Mouse (Mus musculus) small intestine, adult 2 months (tissue): ENCODE measurements around the gene Adcy4. TPM values are rescaled to one million over a fixed set of nuclear protein-coding genes. Genes with fewer than 3 reads are reported as not detected.

Source experiments
- H3K27ac ChIP-seq: fragments of 200-500 bp; 2 replicates; pipeline ENCODE4 v1.5.1; 2012; ENCODE audit warnings: low read depth, low read length, control low read depth, inconsistent platforms; ENCODE audit not compliant: insufficient read depth
- H3K27me3 ChIP-seq: fragments of 200-500 bp; 2 replicates; pipeline ENCODE4 v1.6.1; 2012; ENCODE audit warnings: mild to moderate bottlenecking, moderate library complexity, low read length, inconsistent platforms; ENCODE audit not compliant: control insufficient read depth, insufficient read depth
- H3K36me3 ChIP-seq: fragments of 200-500 bp; 2 replicates; pipeline ENCODE4 v1.6.1; 2012; ENCODE audit warnings: mild to moderate bottlenecking, low read length, control low read depth, inconsistent platforms; ENCODE audit not compliant: control insufficient read depth, insufficient read depth
- H3K4me1 ChIP-seq: fragments of 200-500 bp; 2 replicates; pipeline ENCODE4 v1.6.1; 2012; ENCODE audit warnings: low read length, inconsistent platforms, mixed read lengths; ENCODE audit not compliant: control insufficient read depth, insufficient read depth, insufficient read length
- H3K4me3 ChIP-seq: fragments of 200-500 bp; 2 replicates; pipeline ENCODE4 v1.5.1; 2012; ENCODE audit warnings: low read depth, mild to moderate bottlenecking, control low read depth, inconsistent platforms, low read length, moderate library complexity
- CTCF ChIP-seq: fragments of 200-500 bp; IDR thresholded peaks from 2 replicates; pipeline ENCODE4 v1.5.1; 2012; ENCODE audit warnings: low read depth, mild to moderate bottlenecking, control low read depth, inconsistent platforms, low read length, moderate library complexity, mixed read lengths; ENCODE audit not compliant: insufficient replicate concordance, insufficient read length; ENCODE audit errors: extremely low read depth
- POLR2A ChIP-seq: fragments of 200-500 bp; IDR thresholded peaks from 2 replicates; pipeline ENCODE4 v1.6.1; 2012; ENCODE audit warnings: low read depth, mild to moderate bottlenecking, control low read depth, inconsistent platforms, low read length, moderate library complexity
- WGBS: fragments of 180-500 bp; shearing (Covaris S2); methylation state at CpG from one replicate; pipeline ENCODE4 v1.1.7; 2018; 5-methylcytosine and 5-hydroxymethylcytosine counted together
- polyA plus RNA-seq: library from polyadenylated mRNA; depleted of rRNA; stranded (reverse); fragments of >200 nt; gene quantifications from 2 replicates; pipeline ENCODE4 v1.2.3, GENCODE M21; 2012

Gene Adcy4
- polyA plus RNA-seq, 1 experiment: 6.1 TPM

DNA sequence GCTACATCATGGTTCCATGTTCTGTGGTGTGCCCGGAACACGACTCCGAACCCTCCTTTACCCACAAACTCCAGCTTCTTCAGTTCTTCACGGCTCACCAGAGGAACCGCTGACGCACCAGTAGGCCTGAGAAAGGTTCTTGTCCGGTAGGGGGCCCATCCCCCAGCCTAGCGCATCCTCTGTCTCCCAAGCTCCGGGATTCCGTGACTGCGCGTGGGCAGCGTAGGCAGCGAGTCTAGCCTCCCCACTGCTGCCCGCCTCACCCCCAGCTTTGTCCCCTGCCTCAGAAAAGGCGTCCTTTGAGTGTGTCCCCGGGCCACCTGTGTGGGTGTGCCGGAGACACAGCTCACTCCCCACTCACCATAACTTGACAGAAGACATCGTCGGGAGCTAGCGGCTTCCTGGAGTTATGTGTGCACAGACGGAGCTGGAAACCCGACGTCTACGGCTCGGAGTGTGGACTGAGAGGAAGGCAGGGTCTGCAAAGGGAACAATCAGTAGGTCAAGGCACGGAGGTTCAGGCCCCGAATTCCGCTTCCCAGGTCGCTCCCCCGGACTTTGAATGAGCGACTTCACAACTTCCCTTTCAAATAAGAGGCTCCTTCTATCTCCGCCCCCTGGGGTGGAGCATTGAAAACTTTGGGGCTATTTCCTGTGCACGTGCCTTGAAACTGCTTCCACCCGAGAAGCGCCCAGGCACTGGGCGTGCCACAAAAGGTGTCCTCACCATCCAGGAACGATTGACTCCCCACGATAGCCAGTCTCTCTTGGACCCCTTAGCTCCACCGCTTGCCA, 4.6 kb upstream of the Adcy4 start, which contains the start of gene Ripk3:
Gene Ripk3, minus strand, starts transcription at position 610 of the 795 bp plus-strand sequence.
- Histone ChIP-seq H3K27ac (no peak within 1 kb of the TSS), H3K4me3 (peak within 1 kb of the TSS; percentile 71)
- WGBS: 4% methylated on average over 40 of the region's 40 CpGs

DNA sequence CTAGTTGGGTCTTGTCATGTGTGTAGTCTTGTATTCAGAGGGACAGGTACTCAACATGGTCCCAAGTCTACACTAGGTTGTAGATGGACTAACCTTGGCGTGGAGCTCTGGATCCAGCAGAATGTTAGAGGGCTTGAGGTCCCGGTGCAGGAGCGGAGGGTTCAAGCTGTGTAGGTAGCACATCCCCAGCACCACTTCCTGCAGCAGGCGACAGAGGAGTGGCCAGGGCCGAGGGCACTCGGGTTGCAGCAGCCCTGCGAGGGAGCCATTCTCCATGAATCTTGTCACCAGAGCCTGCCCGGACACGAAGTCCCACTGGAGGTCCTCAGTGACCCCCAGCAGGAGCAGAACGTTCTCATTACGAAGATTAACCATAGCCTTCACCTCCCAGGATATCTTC, 3.8 kb upstream of the Adcy4 start:
- H3K36me3 ChIP-seq: peaks cover 11% of the 10 kb centered on the region; the same call in 1 of the 2 replicates
- H3K27me3 ChIP-seq: no peaks in the 10 kb centered on the region
- TF ChIP-seq POLR2A: no peak
- no peak for TF ChIP-seq CTCF
- H3K4me1 ChIP-seq: peaks cover 6% of the 10 kb centered on the region
- H3K27ac ChIP-seq: no peak overlapping the region
- 62% methylated on average over 11 of the region's 11 CpGs for WGBS
- H3K4me3 ChIP-seq: peak overlapping the region; percentile 71

More for the DNA sequence above, 4.6 kb upstream of the Adcy4 start, which contains the start of gene Ripk3:
- no peaks in the 10 kb centered on the region for H3K27me3 ChIP-seq
- H3K4me1 ChIP-seq: peaks cover 9% of the 10 kb centered on the region
- H3K36me3 ChIP-seq: peaks cover 11% of the 10 kb centered on the region; the same call in 1 of the 2 replicates
- no peak for TF ChIP-seq CTCF
- peak; percentile 82; the same call in 1 of the 2 replicates for TF ChIP-seq POLR2A

- H3K4me1 ChIP-seq: peaks cover 6% of the 10 kb centered on the region
- no peaks in the 10 kb centered on the region for H3K27me3 ChIP-seq
- no peak overlapping the region for H3K4me3 ChIP-seq
- 72% methylated on average over 6 of the region's 6 CpGs for WGBS
- H3K27ac ChIP-seq: no peak overlapping the region
- peaks cover 11% of the 10 kb centered on the region; the same call in 1 of the 2 replicates for H3K36me3 ChIP-seq
- TF ChIP-seq CTCF (no peak), POLR2A (no peak)
Observed at GRCm38 (mm10) chr14:55785195-55785594, 1.3 kb upstream of the Adcy4 start.

GRCm38 (mm10) chr14:55783171-55783957, 531 bp downstream of the Adcy4 start:
- H3K4me3 ChIP-seq: peak overlapping the region; percentile 55
- TF ChIP-seq CTCF: no peak
- TF ChIP-seq POLR2A: no peak
- WGBS: 44% methylated on average over 31 of the region's 31 CpGs
- H3K27me3 ChIP-seq: no peaks in the 10 kb centered on the region
- no peak overlapping the region; the same call in 1 of the 2 replicates for H3K27ac ChIP-seq
- H3K36me3 ChIP-seq: peaks cover 11% of the 10 kb centered on the region; the same call in 1 of the 2 replicates
- peaks cover 6% of the 10 kb centered on the region for H3K4me1 ChIP-seq

- no peak for TF ChIP-seq POLR2A
- no peak for TF ChIP-seq CTCF
- Histone ChIP-seq H3K27me3 (no peaks in the 10 kb centered on the region), H3K4me1 (no peaks in the 10 kb centered on the region), H3K36me3 (peaks cover 11% of the 10 kb centered on the region; the same call in 1 of the 2 replicates), H3K27ac (peak overlapping the region; percentile 44; the same call in 1 of the 2 replicates), H3K4me3 (peak overlapping the region; percentile 20)
- WGBS: 79% methylated on average over 9 of the region's 9 CpGs
Observed at GRCm38 (mm10) chr14:55782361-55782960, 1.4 kb downstream of the Adcy4 start.

GRCm38 (mm10) chr14:55781310-55781709, 2.6 kb downstream of the Adcy4 start:
- Histone ChIP-seq H3K27me3 (no peaks in the 10 kb centered on the region), H3K4me1 (no peaks in the 10 kb centered on the region), H3K36me3 (peaks cover 6% of the 10 kb centered on the region; the same call in 1 of the 2 replicates), H3K4me3 (peak overlapping the region; percentile 16; the same call in 1 of the 2 replicates), H3K27ac (no peak overlapping the region)
- WGBS: 17% methylated on average over 14 of the region's 14 CpGs
- peak; percentile 96; the same call in 1 of the 2 replicates for TF ChIP-seq CTCF
- TF ChIP-seq POLR2A: no peak

DNA sequence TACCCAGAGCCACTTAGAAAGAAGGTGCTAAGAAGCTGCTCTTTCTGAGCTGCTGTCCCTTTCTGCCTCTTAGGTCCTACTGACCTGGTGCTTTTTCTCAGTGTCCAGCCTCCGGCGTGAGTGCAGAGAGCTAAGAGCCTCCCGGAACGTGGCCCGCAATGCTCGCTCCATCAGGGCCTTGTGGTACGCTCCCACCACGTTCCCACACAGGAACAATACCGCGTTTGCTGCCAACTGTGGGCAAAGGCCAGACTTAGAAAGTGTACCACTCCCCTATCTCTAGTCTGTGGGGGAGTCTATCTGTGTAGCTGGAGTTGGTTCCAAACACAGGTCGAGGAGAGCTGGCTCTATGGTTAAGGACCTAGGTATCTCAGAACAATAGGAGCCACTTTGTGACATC, 3.2 kb downstream of the Adcy4 start:
- TF ChIP-seq POLR2A (no peak), CTCF (no peak)
- H3K36me3 ChIP-seq: peaks cover 4% of the 10 kb centered on the region; the same call in 1 of the 2 replicates
- H3K27ac ChIP-seq: no peak overlapping the region
- no peaks in the 10 kb centered on the region for H3K27me3 ChIP-seq
- no peak overlapping the region for H3K4me3 ChIP-seq
- H3K4me1 ChIP-seq: no peaks in the 10 kb centered on the region
- whole genome bisulfite sequencing: 78% methylated on average over 11 of the region's 11 CpGs
